Mouse (Mus musculus) skeletal muscle tissue, adult 2 months (tissue): ENCODE data around the gene Fbxw7.

Source experiments
- DNase-seq: peaks from one replicate; pipeline ENCODE4 v3.0.0-alpha.2; 2012; ENCODE audit warnings: low read depth, low spot score

Fbxw7 gene

GRCm38 (mm10) chr3:84951698-84952097 lies 136.6 kb downstream of the Fbxw7 start:
- no peak for DNase-seq

GRCm38 (mm10) chr3:84952135-84952534 lies 137.1 kb downstream of the Fbxw7 start:
- DNase-seq, result peak; percentile 40

- DNase-seq, result no peak
These were observed 137.6 kb downstream of the Fbxw7 start for GRCm38 (mm10) chr3:84952585-84953187.

- DNase-seq, result no peak
These were observed 140.1 kb downstream of the Fbxw7 start for GRCm38 (mm10) chr3:84955011-84955775.

- no peak for DNase-seq
These were observed 140.8 kb downstream of the Fbxw7 start for GRCm38 (mm10) chr3:84955857-84956256.

- no peak for DNase-seq
These were observed 150.1 kb downstream of the Fbxw7 start for GRCm38 (mm10) chr3:84965156-84965555.

GRCm38 (mm10) chr3:84967364-84967763 lies 152.3 kb downstream of the Fbxw7 start:
- no peak for DNase-seq

GRCm38 (mm10) chr3:84971561-84971960 lies 156.5 kb downstream of the Fbxw7 start:
- DNase-seq, result no peak

GRCm38 (mm10) chr3:84972881-84973280 lies 157.8 kb downstream of the Fbxw7 start:
- no peak for DNase-seq

- no peak for DNase-seq
These were observed 159.1 kb downstream of the Fbxw7 start for GRCm38 (mm10) chr3:84974193-84974592.

- DNase-seq, result no peak
These were observed 163.6 kb downstream of the Fbxw7 start for GRCm38 (mm10) chr3:84978676-84979075.

- DNase-seq, result no peak
These were observed 165.1 kb downstream of the Fbxw7 start for GRCm38 (mm10) chr3:84980158-84980557.

- no peak for DNase-seq
These were observed 167.6 kb downstream of the Fbxw7 start for GRCm38 (mm10) chr3:84982688-84983087.

GRCm38 (mm10) chr3:84985121-84985625 lies 170.1 kb downstream of the Fbxw7 start:
- no peak for DNase-seq

GRCm38 (mm10) chr3:84988880-84989279 lies 173.8 kb downstream of the Fbxw7 start:
- DNase-seq, result no peak

- DNase-seq, result no peak
These were observed 190.2 kb downstream of the Fbxw7 start for GRCm38 (mm10) chr3:85005257-85005656.

GRCm38 (mm10) chr3:85012889-85013288 lies 197.8 kb downstream of the Fbxw7 start:
- no peak for DNase-seq

GRCm38 (mm10) chr3:85015667-85016066 lies 200.6 kb downstream of the Fbxw7 start:
- no peak for DNase-seq

GRCm38 (mm10) chr3:85020137-85020536 lies 205.1 kb downstream of the Fbxw7 start:
- no peak for DNase-seq

- no peak for DNase-seq
These were observed 206.7 kb downstream of the Fbxw7 start for GRCm38 (mm10) chr3:85021816-85022215.

GRCm38 (mm10) chr3:85022800-85023199 lies 207.7 kb downstream of the Fbxw7 start:
- DNase-seq, result no peak

- no peak for DNase-seq
These were observed 209.2 kb downstream of the Fbxw7 start for GRCm38 (mm10) chr3:85024237-85024636.
